Mouse (Mus musculus) right cerebral cortex, adult 18-20 months (tissue): ENCODE measurements around the gene Lenep.

ENCODE experiments used
- DNase-seq: peaks from one replicate; pipeline ENCODE4 v3.0.0; 2022; ENCODE audit warnings: mixed read lengths

The Lenep gene

GRCm38 (mm10) chr3:89390699-89391662, 11.6 kb downstream of the Lenep start:
- DNase-seq: no peak

- no peak for DNase-seq
These were observed 12.5 kb downstream of the Lenep start for GRCm38 (mm10) chr3:89390111-89390515.

GRCm38 (mm10) chr3:89388901-89389740, 13.5 kb downstream of the Lenep start:
- peak; percentile 39 for DNase-seq

GRCm38 (mm10) chr3:89388134-89388881, 14.3 kb downstream of the Lenep start:
- DNase-seq: peak; percentile 60

GRCm38 (mm10) chr3:89387632-89388031, 15.0 kb downstream of the Lenep start:
- no peak for DNase-seq

GRCm38 (mm10) chr3:89386438-89387420, 15.9 kb downstream of the Lenep start:
- DNase-seq: no peak

GRCm38 (mm10) chr3:89385451-89385850, 17.1 kb downstream of the Lenep start:
- no peak for DNase-seq

GRCm38 (mm10) chr3:89384331-89385076, 18.1 kb downstream of the Lenep start:
- DNase-seq: no peak

GRCm38 (mm10) chr3:89383651-89384255, 18.8 kb downstream of the Lenep start:
- DNase-seq: no peak

GRCm38 (mm10) chr3:89382950-89383349, 19.6 kb downstream of the Lenep start:
- DNase-seq: no peak

GRCm38 (mm10) chr3:89382033-89382882, 20.3 kb downstream of the Lenep start:
- DNase-seq: no peak

GRCm38 (mm10) chr3:89381233-89381632, 21.4 kb downstream of the Lenep start:
- DNase-seq: no peak

- DNase-seq: no peak
These were observed 21.9 kb downstream of the Lenep start for GRCm38 (mm10) chr3:89380711-89381110.

GRCm38 (mm10) chr3:89380291-89380690, 22.3 kb downstream of the Lenep start:
- DNase-seq: no peak

- DNase-seq: no peak
These were observed 23.0 kb downstream of the Lenep start for GRCm38 (mm10) chr3:89379388-89380131.

GRCm38 (mm10) chr3:89378394-89379067, 24.1 kb downstream of the Lenep start:
- peak; percentile 80 for DNase-seq

GRCm38 (mm10) chr3:89377831-89378230, 24.8 kb downstream of the Lenep start:
- no peak for DNase-seq
